Mouse (Mus musculus): Measurements from ENCODE around the gene Itgb4. TPM values are rescaled to one million over a fixed set of nuclear protein-coding genes. Genes with fewer than 3 reads are reported as not detected.
A peak's percentile ranks its signal among the peaks of the same experiment; 100 is the strongest.

Itgb4 gene
- total and polyA plus RNA-seq, 3 experiments, result 2.1 to 4.3 (median 3.9) TPM

GRCm38 (mm10) chr11:116028177-116028865 is 53.8 kb downstream of the Itgb4 start:
- DNase-seq, result no peak

DNA sequence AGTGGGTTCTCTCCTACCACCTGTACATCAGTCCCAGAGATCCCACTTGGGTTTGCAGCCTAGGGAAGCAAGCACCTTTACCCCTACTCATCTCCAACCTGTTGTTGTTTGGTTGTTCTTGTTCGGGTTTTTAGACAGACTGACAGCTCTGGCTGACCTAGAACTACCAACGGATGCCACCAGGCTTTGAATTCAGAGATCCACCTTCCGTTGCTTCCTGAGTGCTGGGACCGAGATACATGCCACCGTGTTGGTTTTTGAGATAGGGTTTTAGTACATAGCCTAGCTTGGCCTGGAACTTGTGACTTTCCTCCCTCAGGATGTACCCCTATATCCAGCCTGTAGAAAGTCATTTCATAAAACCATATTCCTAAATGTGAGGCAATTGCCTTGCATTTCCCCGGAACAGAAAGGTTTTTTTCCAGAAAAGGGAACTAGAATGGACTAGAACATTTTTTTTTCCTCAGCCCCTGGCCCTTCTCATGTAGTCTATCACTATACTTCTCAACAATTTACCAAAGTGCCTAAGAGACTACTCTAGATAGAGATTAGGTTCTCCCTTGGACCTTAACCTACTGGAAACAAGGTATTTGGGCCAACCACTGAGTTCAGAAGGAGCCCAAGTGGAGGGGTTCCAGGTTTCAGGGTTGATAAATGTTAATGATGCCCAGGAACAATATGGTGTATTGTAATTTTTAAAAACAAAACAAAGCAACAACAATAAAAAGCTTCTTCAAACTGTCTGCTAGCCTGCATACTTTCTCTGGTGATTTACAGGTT is 54.8 kb downstream of the Itgb4 start:
- no peak for DNase-seq

GRCm38 (mm10) chr11:116030088-116030897 is 55.8 kb downstream of the Itgb4 start, which contains the start of gene Unk:
TSS of gene Unk (plus strand) at chr11:116030322.
- DNase-seq, result peak; percentile 98

DNA sequence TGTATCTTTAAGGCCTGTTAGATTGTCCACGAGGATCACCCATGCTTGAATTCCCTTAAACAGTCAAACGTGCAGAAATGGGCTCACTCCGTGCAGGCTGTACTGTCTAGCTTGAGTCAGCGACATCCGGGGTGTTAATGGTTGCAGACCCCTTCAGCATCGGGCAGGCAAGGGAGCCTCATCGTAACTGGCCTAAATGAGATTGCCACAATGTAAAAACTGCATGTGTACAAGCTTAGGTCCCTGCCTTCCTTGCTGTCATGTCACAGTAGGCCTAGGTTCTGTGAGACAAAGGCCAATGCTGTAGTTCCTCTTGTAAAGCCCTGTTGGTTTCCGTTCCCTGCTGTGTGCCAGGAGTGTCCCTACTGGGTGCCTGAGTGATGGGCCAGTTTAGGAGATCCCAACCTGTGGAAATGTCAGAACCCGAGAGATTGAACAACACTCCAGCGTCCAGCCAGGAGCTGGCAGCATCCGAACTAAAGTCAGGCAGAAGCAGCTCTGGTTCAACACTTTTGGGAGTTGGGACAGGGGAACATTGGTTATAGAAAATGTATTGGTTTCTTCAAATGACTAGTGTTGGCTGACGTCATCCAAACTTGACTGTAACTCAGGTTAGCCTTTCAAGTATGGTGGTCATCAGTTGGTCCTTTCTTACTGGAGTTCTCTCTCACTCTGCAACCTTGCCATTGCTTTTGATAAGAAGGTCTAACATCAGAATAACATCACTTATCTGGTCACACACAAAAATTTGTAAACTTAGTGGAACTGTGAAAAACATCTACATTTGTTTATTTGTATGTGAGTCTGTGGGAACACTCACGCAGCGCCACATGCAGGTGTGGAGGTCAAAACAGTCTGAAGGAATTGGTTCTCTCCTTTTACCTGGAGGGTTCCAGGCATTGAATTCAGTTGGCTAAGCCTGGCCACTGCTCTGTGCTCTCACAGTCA is 56.7 kb downstream of the Itgb4 start:
- no peak for DNase-seq

- DNase-seq, result no peak
Observed at GRCm38 (mm10) chr11:116034584-116034983, 60.1 kb downstream of the Itgb4 start.

GRCm38 (mm10) chr11:116036671-116037070 is 62.2 kb downstream of the Itgb4 start:
- DNase-seq, result no peak

GRCm38 (mm10) chr11:116037826-116038225 is 63.3 kb downstream of the Itgb4 start:
- DNase-seq, result no peak

- no peak for DNase-seq
Observed at GRCm38 (mm10) chr11:116040593-116040992, 66.1 kb downstream of the Itgb4 start.

DNA sequence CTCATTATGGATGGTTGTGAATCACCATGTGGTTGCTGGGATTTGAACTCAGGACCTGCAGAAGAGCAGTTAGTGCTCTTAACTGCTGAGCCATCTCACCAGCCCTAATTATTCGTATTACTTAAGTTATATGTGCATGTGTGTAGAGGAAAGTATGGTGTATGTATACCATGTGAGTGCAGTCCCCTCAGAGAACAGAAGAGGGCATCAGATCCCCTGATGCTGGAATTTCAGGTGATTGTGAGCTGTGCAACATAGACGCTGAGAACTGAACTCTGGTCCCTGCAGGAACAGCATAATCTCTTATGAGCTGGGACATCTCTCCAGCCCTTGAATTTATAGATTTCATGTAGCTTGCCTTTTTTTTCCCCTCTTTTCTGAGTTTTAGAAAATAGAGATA is 67.3 kb downstream of the Itgb4 start:
- no peak for DNase-seq

DNA sequence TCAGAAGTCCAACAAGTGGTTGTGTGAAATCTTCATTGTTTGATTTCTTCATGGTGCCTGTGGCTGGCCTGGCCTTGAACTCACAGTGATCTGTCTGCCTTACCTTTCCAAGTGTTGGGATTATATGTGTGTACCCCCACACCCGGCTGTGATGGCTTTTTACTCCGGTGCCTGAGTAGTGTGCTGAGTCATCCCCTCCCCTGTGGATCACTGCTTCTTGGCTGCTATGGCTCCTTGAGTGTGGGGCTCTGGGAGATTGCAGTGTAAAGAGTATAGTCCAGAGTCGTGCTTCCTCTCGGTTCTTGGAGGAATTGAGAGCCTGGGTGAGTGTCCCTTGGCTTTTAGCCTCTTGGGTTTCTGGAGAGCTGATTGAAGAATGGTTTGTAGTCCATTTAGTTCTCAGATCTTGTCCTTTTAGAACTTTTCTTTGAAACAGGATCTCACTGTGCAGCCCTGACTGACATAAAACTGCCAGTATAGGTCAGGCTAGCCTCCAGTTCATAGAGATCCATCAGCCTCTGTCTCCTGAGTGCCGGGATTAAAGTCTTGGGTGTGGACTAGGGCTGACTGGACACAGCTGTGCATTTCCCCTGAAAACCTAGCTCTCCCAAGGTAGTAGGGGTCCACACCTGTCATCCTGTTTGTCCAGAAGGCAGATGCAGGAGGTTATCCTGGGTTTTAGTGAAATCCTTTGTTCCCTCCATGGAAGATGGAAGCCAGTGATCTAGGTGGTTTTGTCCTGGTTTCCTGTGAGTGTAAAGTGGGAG is 68.0 kb downstream of the Itgb4 start:
- DNase-seq, result no peak

DNA sequence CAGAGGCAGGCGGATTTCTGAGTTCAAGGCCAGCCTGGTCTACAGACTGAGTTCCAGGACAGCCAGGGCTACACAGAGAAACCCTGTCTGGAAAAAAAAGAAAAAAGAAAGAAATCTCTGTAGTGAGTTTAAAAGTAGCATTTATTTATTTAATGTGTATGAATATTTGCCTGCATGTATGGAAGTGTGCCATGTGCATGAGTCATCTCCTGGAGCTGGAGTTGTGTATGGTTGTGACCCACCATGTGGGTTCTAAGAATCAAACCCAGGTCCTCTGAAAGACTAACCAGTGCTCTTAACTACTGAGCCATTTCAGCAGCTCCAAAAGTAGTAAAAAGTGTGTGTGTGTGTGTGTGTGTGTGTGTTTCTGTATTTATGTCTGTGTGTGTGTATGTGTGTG is 68.8 kb downstream of the Itgb4 start:
- DNase-seq, result no peak

DNA sequence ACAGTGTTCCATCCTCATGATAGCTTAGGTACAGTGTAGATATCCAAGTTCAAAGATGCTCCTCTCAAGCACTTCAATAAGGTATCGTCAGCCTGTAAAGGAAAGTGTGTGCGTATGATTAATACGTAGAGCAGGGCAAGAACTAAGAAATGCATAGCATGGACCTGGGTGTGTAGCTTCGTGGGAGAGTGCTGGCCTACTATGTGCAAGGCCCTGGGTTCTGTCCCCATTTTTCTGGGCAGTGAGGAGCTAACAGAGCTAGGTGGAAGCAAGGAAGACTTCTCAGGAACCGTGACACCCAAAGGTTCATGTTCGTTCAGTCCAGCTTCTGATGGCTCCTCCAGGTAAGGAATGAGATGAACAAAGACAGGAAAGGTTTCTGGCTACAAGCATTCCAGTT is 70.7 kb downstream of the Itgb4 start:
- DNase-seq, result no peak

- no peak for DNase-seq
Observed at GRCm38 (mm10) chr11:116049610-116050009, 75.1 kb downstream of the Itgb4 start.

- DNase-seq, result no peak
Observed at GRCm38 (mm10) chr11:116050196-116050595, 75.7 kb downstream of the Itgb4 start.

DNA sequence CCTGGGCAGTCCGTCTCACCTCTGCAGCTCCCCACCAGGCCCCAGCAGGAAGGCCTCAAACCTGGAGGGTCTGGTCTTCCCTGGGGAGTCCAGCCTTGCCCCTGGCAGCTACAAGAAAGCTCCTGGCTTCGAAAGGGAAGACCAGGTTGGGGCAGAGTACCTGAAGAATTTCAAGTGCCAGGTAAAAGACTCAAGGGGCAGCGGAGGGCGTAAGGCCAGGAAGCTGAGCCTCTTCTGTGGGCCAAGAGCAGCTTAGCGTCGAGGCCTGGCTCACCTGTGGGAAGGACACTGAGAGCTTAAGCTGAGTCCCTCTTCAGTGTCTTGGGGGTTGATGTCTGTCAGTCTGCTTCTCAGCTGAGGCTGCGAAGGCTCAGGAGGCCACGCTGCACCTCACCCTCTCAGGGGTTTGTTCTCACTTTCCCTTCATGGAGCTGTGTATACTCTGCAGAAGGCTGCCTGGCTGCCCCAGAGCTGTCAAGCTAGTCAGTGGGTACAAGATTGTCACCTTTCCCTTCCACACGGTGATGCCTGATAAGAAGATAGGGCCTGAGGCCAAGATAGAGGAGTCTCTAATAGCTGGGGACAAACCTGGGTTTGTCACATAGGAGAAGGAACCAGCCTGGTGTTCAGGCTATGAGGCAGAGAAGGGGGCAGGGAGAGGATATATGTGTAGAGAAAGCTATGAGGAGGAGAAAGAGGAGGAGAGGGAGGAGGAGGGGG is 79.2 kb downstream of the Itgb4 start:
- no peak for DNase-seq

- no peak for DNase-seq
Observed at GRCm38 (mm10) chr11:116055873-116056272, 81.4 kb downstream of the Itgb4 start.

GRCm38 (mm10) chr11:116057237-116057881 is 82.8 kb downstream of the Itgb4 start:
- DNase-seq, result no peak

Measured in adrenal gland, adult 2 months (tissue).